Mouse (Mus musculus): ENCODE measurements around the gene Eln. TPM values are rescaled to one million over a fixed set of nuclear protein-coding genes. Genes with fewer than 3 reads are reported as not detected.
A peak's percentile ranks its signal among the peaks of the same experiment; 100 is the strongest.

Gene Eln
- polyA plus RNA-seq, 1 experiment = 14.0 TPM

DNA sequence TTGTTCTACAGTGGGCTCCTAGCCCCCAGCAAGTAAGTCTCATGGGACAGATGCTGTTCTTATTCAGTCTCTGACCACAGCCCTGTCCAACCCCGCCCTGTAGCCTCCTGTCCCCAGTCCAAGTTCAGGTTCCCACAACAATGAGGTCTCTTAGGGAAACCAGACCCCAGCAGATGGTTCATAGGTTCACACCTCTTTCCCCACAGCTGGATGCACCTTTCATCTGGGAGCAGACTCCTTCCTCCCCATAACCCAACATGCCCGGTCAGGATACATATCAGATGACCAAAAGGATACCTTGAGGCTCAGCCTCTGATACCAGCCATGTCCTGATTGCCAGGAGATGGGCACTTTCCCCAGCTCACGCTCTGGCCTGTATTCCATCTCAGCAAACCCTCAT, 1.3 kb downstream of the Eln start:
- Histone ChIP-seq H3K4me1 (ENCODE audit: control insufficient read depth, insufficient read depth, insufficient read length, low read length) (peaks cover 8% of the 10 kb centered on the region), H3K4me3 (ENCODE audit: low read depth, low read length) (no peak overlapping the region), H3K27me3 (ENCODE audit: control insufficient read depth, insufficient read depth, low read length) (peaks cover 10% of the 10 kb centered on the region; the same call in 1 of the 2 replicates), H3K27ac (ENCODE audit: insufficient read depth, low read depth, low read length) (no peak overlapping the region), H3K36me3 (ENCODE audit: control insufficient read depth, insufficient read depth, low read length) (no peaks in the 10 kb centered on the region)
- TF ChIP-seq CTCF (IDR thresholded peaks at IDR 0.05; ENCODE audit: extremely low read depth, insufficient read length, insufficient replicate concordance, low read depth, low read length) (no peak), POLR2A (IDR thresholded peaks at IDR 0.05; ENCODE audit: low read depth, low read length) (no peak)
- 71% methylated on average over 3 of the region's 3 CpGs for WGBS

DNA sequence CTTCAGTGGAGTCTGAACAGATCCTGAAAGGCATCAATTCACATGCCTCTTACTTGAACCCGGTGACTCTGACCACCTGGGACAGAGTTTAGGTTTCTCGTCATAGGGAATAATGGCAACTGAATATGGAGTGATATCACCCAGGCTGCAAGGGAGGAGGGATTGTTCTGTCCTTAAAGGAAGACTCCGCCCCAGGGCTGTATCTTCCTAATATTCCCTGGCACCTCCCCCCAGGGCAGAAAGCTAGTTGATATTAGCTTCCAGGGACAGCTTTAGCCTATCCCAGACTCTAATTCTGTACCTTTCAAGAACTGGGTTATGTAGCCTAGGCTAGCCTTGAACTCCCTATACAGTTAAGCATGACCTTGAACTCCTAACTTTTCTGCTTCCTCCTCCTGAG, 2.1 kb downstream of the Eln start:
- Histone ChIP-seq H3K27ac (ENCODE audit: insufficient read depth, low read depth, low read length) (no peak overlapping the region), H3K4me1 (ENCODE audit: control insufficient read depth, insufficient read depth, insufficient read length, low read length) (peaks cover 8% of the 10 kb centered on the region), H3K27me3 (ENCODE audit: control insufficient read depth, insufficient read depth, low read length) (peaks cover 10% of the 10 kb centered on the region; the same call in 1 of the 2 replicates), H3K4me3 (ENCODE audit: low read depth, low read length) (no peak overlapping the region), H3K36me3 (ENCODE audit: control insufficient read depth, insufficient read depth, low read length) (no peaks in the 10 kb centered on the region)
- WGBS = 74% methylated on average over 3 of the region's 3 CpGs
- TF ChIP-seq CTCF (IDR thresholded peaks at IDR 0.05; ENCODE audit: extremely low read depth, insufficient read length, insufficient replicate concordance, low read depth, low read length) (no peak), POLR2A (IDR thresholded peaks at IDR 0.05; ENCODE audit: low read depth, low read length) (no peak)

DNA sequence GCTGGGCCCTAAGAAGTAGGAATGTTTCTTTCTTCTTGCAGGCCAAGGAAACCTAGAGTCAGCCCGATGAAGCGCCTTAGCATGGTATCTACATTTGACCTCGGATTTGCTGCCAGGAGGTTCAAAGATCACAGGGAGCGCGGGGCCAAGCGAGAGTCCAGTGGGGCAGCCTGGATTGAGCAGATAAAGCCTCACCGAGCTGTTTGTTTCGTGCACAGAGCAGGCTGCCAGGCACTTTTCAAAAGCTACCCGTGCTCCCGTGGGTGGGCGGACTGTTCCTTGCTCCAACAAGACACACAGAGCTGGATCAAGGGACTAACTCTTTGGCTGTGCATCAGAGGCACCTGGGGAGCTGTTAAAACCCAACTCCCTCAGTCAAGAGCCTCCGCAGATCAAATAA, 3.1 kb downstream of the Eln start:
- WGBS = 29% methylated on average over 12 of the region's 12 CpGs
- Histone ChIP-seq H3K27me3 (ENCODE audit: control insufficient read depth, insufficient read depth, low read length) (peaks cover 10% of the 10 kb centered on the region; the same call in 1 of the 2 replicates), H3K4me3 (ENCODE audit: low read depth, low read length) (peak overlapping the region; percentile 26; the same call in 1 of the 2 replicates), H3K27ac (ENCODE audit: insufficient read depth, low read depth, low read length) (peak overlapping the region; percentile 61), H3K36me3 (ENCODE audit: control insufficient read depth, insufficient read depth, low read length) (no peaks in the 10 kb centered on the region), H3K4me1 (ENCODE audit: control insufficient read depth, insufficient read depth, insufficient read length, low read length) (peaks cover 8% of the 10 kb centered on the region)
- TF ChIP-seq CTCF (IDR thresholded peaks at IDR 0.05; ENCODE audit: extremely low read depth, insufficient read length, insufficient replicate concordance, low read depth, low read length) = no peak; the same call in 1 of the 2 replicates
- TF ChIP-seq POLR2A (IDR thresholded peaks at IDR 0.05; ENCODE audit: low read depth, low read length) = no peak

DNA sequence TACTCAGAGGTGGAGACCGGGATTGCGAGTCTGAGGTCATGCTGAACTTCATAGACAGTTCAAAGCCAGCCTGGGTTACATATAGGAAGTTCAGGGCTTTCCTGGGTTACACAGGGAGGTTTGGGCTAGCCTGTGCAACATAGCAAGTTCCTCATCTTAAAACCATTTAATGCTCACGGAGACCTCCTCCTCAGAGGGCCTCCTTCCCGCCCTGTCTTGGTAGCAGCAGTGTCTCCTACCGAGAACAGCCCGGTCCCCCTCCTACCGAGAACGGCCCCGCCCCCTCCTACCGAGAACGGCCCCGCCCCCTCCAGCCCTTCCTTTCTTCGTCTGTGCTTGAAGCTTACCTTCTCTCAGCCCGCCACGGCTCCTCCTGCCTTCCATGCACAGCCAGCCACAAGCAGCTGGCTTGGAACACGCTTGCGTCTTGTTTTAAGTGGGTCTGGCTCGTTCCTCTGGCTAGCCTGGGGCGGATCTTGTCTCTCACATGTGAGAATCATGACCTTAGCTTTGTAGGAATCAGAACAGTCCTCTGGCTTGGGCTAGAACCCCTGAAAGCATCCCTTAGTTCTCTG, 4.8 kb downstream of the Eln start:
- peaks cover 8% of the 10 kb centered on the region for H3K4me1 ChIP-seq (ENCODE audit: control insufficient read depth, insufficient read depth, insufficient read length, low read length)
- TF ChIP-seq CTCF (IDR thresholded peaks at IDR 0.05; ENCODE audit: extremely low read depth, insufficient read length, insufficient replicate concordance, low read depth, low read length) (no peak), POLR2A (IDR thresholded peaks at IDR 0.05; ENCODE audit: low read depth, low read length) (no peak)
- peaks cover 10% of the 10 kb centered on the region; the same call in 1 of the 2 replicates for H3K27me3 ChIP-seq (ENCODE audit: control insufficient read depth, insufficient read depth, low read length)
- H3K36me3 ChIP-seq (ENCODE audit: control insufficient read depth, insufficient read depth, low read length) = no peaks in the 10 kb centered on the region
- no peak overlapping the region; the same call in 1 of the 2 replicates for H3K4me3 ChIP-seq (ENCODE audit: low read depth, low read length)
- 19% methylated on average over 19 of the region's 19 CpGs for WGBS
- 0 out of 2 replicates have a peak overlapping the region, but pooled peaks have one; percentile 22 for H3K27ac ChIP-seq (ENCODE audit: insufficient read depth, low read depth, low read length)

DNA sequence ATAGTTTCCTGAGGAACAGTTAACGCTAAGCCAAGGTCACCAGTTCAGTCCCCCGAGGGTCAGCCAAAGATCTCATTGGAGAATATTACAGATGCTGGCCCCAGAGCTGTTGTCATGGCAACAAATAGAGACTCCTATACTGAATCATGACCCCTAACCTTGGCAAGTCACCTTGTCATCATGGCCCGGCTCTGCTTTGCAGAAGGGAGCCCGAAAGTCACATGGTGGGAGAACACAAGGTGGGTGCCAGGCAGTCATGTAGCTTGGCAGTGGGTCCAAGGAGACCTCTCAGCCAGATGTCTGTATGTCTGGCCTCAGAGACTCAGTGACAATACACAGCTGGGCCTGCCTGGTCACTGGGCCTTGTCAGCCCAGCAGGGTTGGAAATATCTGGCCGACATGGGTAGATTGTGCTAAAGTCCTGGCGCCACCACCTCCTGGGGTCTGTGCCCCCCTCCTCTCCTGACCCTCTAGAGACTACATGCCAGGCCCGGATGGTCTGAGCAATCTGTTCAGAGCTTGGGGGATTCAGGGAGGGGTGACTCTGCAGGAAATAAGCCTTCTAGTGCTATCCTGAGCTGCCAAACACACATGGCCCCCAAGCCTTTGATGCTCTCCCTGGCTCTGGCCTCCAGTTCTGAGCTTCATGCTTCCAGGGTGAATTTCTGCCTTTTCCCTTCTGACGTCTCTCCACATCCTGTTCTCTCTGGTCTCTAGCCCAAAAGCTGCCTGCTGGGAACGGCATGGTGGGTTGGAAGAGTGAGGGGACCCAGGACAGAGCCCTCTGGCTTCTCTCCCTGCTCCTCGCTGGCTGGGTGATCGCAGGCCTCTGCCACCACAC, 6.4 kb downstream of the Eln start:
- H3K27ac ChIP-seq (ENCODE audit: insufficient read depth, low read depth, low read length) = no peak overlapping the region
- H3K36me3 ChIP-seq (ENCODE audit: control insufficient read depth, insufficient read depth, low read length) = no peaks in the 10 kb centered on the region
- TF ChIP-seq POLR2A (IDR thresholded peaks at IDR 0.05; ENCODE audit: low read depth, low read length) (no peak), CTCF (IDR thresholded peaks at IDR 0.05; ENCODE audit: extremely low read depth, insufficient read length, insufficient replicate concordance, low read depth, low read length) (no peak)
- H3K4me3 ChIP-seq (ENCODE audit: low read depth, low read length) = no peak overlapping the region
- peaks cover 6% of the 10 kb centered on the region for H3K4me1 ChIP-seq (ENCODE audit: control insufficient read depth, insufficient read depth, insufficient read length, low read length)
- H3K27me3 ChIP-seq (ENCODE audit: control insufficient read depth, insufficient read depth, low read length) = 0 out of 2 replicates have a peak, but pooled peaks cover 5% of the 10 kb centered on the region
- WGBS = 64% methylated on average over 11 of the region's 11 CpGs

DNA sequence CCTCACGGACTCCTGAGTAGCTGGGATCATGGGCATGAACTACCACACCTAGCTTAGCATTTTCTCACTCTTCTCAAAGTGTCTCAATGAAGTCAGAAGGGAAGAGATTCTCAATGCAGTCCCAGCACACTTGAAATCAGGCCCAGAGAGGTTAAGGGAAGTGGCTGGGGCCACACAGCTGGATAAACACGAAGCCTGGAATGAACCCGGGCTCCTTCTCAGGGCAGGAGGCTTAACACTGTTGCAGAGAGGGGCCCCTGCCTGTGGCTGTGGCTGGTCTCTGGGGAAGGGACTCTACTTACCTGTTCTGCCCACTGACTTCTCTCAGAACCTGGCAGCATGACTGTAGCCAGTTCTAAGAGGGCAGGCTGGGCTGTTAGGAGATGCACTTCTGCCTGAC, 7.2 kb downstream of the Eln start:
- Histone ChIP-seq H3K36me3 (ENCODE audit: control insufficient read depth, insufficient read depth, low read length) (no peaks in the 10 kb centered on the region), H3K4me3 (ENCODE audit: low read depth, low read length) (no peak overlapping the region), H3K27ac (ENCODE audit: insufficient read depth, low read depth, low read length) (no peak overlapping the region), H3K27me3 (ENCODE audit: control insufficient read depth, insufficient read depth, low read length) (0 out of 2 replicates have a peak, but pooled peaks cover 5% of the 10 kb centered on the region), H3K4me1 (ENCODE audit: control insufficient read depth, insufficient read depth, insufficient read length, low read length) (peaks cover 6% of the 10 kb centered on the region)
- TF ChIP-seq CTCF (IDR thresholded peaks at IDR 0.05; ENCODE audit: extremely low read depth, insufficient read length, insufficient replicate concordance, low read depth, low read length) (no peak), POLR2A (IDR thresholded peaks at IDR 0.05; ENCODE audit: low read depth, low read length) (no peak)
- 43% methylated on average over 3 of the region's 3 CpGs for WGBS

DNA sequence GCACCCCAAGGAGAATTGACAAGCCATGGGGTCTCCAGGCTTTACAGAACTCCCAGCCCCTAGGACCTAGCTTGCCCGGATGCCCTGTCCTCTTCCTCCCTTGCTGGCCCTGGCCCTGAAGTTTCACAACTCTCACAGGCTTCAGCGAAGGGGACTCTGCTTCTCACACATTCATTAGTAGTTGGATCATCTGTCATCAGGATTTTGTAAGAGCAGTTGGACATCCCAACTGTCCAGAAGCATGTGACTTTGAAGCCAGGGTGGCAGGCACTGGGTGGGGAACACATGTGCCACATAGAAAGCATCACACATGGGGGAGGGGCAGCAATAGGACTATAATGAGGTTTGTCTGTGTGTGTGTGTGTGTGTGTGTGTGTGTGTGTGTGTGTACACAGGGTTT, 12.2 kb downstream of the Eln start:
- no peak overlapping the region for H3K27ac ChIP-seq (ENCODE audit: insufficient read depth, low read depth, low read length)
- TF ChIP-seq POLR2A (IDR thresholded peaks at IDR 0.05; ENCODE audit: low read depth, low read length) (no peak), CTCF (IDR thresholded peaks at IDR 0.05; ENCODE audit: extremely low read depth, insufficient read length, insufficient replicate concordance, low read depth, low read length) (no peak)
- H3K36me3 ChIP-seq (ENCODE audit: control insufficient read depth, insufficient read depth, low read length) = no peaks in the 10 kb centered on the region
- H3K27me3 ChIP-seq (ENCODE audit: control insufficient read depth, insufficient read depth, low read length) = no peaks in the 10 kb centered on the region
- 70% methylated on average over 2 of the region's 2 CpGs for WGBS
- no peaks in the 10 kb centered on the region for H3K4me1 ChIP-seq (ENCODE audit: control insufficient read depth, insufficient read depth, insufficient read length, low read length)
- H3K4me3 ChIP-seq (ENCODE audit: low read depth, low read length) = no peak overlapping the region
